Mouse (Mus musculus) embryonic fibroblast, embryonic 13.5 days (primary cell): Measurements from ENCODE around the gene Tpsb2.

Experiments used
- CTCF ChIP-seq: IDR thresholded peaks from 2 replicates; pipeline ENCODE4 v1.5.1; 2011; ENCODE audit warnings: mild to moderate bottlenecking, control low read depth, low read length, moderate library complexity, borderline replicate concordance; ENCODE audit not compliant: insufficient read depth
- POLR2A ChIP-seq: IDR thresholded peaks from 2 replicates; pipeline ENCODE4 v1.6.1; 2011; ENCODE audit warnings: low read depth, mild to moderate bottlenecking, control low read depth, low read length, moderate library complexity

- TF ChIP-seq CTCF (no peak), POLR2A (no peak)
Measured at GRCm38 (mm10) chr17:25366005-25366404, at the start of gene Tpsb2.
